Mouse (Mus musculus): Measurements from ENCODE around the gene Tor1a.
"Not testable (repeated sequence)": the region's sequence is repeated elsewhere in the genome, so short reads cannot be mapped to it uniquely, and the experiment has no call there.

The Tor1a gene

GRCm38 (mm10) chr2:30917649-30918048 lies 50.1 kb downstream of the Tor1a start:
- no peaks in the 10 kb centered on the region for H3K27me3 ChIP-seq (ENCODE audit: control insufficient read depth, insufficient read depth, low read length, poor library complexity, severe bottlenecking)
- no peaks in the 10 kb centered on the region for H3K36me3 ChIP-seq (ENCODE audit: control insufficient read depth, insufficient read depth, low read length, poor library complexity, severe bottlenecking)

GRCm38 (mm10) chr2:30915933-30916332 lies 51.8 kb downstream of the Tor1a start:
- not testable (repeated sequence) for H3K36me3 ChIP-seq (ENCODE audit: control insufficient read depth, insufficient read depth, low read length, poor library complexity, severe bottlenecking); H3K27me3 ChIP-seq (ENCODE audit: control insufficient read depth, insufficient read depth, low read length, poor library complexity, severe bottlenecking); DNase-seq (ENCODE audit: low read depth, low spot score)

More at GRCm38 (mm10) chr2:30917649-30918048, 50.1 kb downstream of the Tor1a start:
- DNase-seq (ENCODE audit: low read depth, low spot score): no peak

- no peak for DNase-seq (ENCODE audit: low read depth, low spot score)
- Histone ChIP-seq H3K36me3 (ENCODE audit: control insufficient read depth, insufficient read depth, low read length, poor library complexity, severe bottlenecking) (no peaks in the 10 kb centered on the region), H3K27me3 (ENCODE audit: control insufficient read depth, insufficient read depth, low read length, poor library complexity, severe bottlenecking) (no peaks in the 10 kb centered on the region; the same call in 1 of the 2 replicates)
Measured at GRCm38 (mm10) chr2:30915376-30915775, 52.4 kb downstream of the Tor1a start.

- no peaks in the 10 kb centered on the region for H3K36me3 ChIP-seq (ENCODE audit: control insufficient read depth, insufficient read depth, low read length, poor library complexity, severe bottlenecking)
- DNase-seq (ENCODE audit: low read depth, low spot score): no peak
Measured at GRCm38 (mm10) chr2:30914836-30915235, 52.9 kb downstream of the Tor1a start.

GRCm38 (mm10) chr2:30913022-30913421 lies 54.7 kb downstream of the Tor1a start:
- Histone ChIP-seq H3K36me3 (ENCODE audit: control insufficient read depth, insufficient read depth, low read length, poor library complexity, severe bottlenecking) (no peaks in the 10 kb centered on the region), H3K27me3 (ENCODE audit: control insufficient read depth, insufficient read depth, low read length, poor library complexity, severe bottlenecking) (no peaks in the 10 kb centered on the region; the same call in 1 of the 2 replicates)
- DNase-seq (ENCODE audit: low read depth, low spot score): no peak

More at GRCm38 (mm10) chr2:30914836-30915235, 52.9 kb downstream of the Tor1a start:
- H3K27me3 ChIP-seq (ENCODE audit: control insufficient read depth, insufficient read depth, low read length, poor library complexity, severe bottlenecking): no peaks in the 10 kb centered on the region; the same call in 1 of the 2 replicates

- no peaks in the 10 kb centered on the region; the same call in 1 of the 2 replicates for H3K27me3 ChIP-seq (ENCODE audit: control insufficient read depth, insufficient read depth, low read length, poor library complexity, severe bottlenecking)
- no peak for DNase-seq (ENCODE audit: low read depth, low spot score)
- no peaks in the 10 kb centered on the region for H3K36me3 ChIP-seq (ENCODE audit: control insufficient read depth, insufficient read depth, low read length, poor library complexity, severe bottlenecking)
Measured at GRCm38 (mm10) chr2:30912291-30912773, 55.4 kb downstream of the Tor1a start.

All from splenic B cell, adult 2 months (primary cell).